Mouse (Mus musculus) testis, adult 2 months (tissue): ENCODE data around the gene Tex26. TPM values are rescaled to one million over a fixed set of nuclear protein-coding genes. Genes with fewer than 3 reads are reported as not detected.

Experiments
- H3K27ac ChIP-seq: fragments of 200-500 bp; 2 replicates; pipeline ENCODE4 v1.5.1; 2012; ENCODE audit warnings: low read depth, low read length; ENCODE audit not compliant: control insufficient read depth, insufficient read depth
- H3K27me3 ChIP-seq: fragments of 200-500 bp; 2 replicates; pipeline ENCODE4 v1.6.1; 2012; ENCODE audit warnings: mild to moderate bottlenecking, low read length, moderate library complexity; ENCODE audit not compliant: control insufficient read depth, insufficient read depth
- H3K36me3 ChIP-seq: fragments of 200-500 bp; 2 replicates; pipeline ENCODE4 v1.6.1; 2012; ENCODE audit warnings: mild to moderate bottlenecking, low read length; ENCODE audit not compliant: control insufficient read depth, insufficient read depth
- H3K4me1 ChIP-seq: fragments of 200-500 bp; 2 replicates; pipeline ENCODE4 v1.6.1; 2012; ENCODE audit warnings: low read length; ENCODE audit not compliant: control insufficient read depth, insufficient read depth
- H3K4me3 ChIP-seq: fragments of 200-500 bp; 2 replicates; pipeline ENCODE4 v1.5.1; 2012; ENCODE audit warnings: low read depth, mild to moderate bottlenecking, low read length, moderate library complexity, mixed read lengths; ENCODE audit not compliant: control insufficient read depth
- CTCF ChIP-seq: fragments of 200-500 bp; IDR thresholded peaks from 2 replicates; pipeline ENCODE4 v1.5.1; 2012; ENCODE audit warnings: low read depth, mild to moderate bottlenecking, inconsistent platforms, low read length, moderate library complexity; ENCODE audit not compliant: control insufficient read depth, insufficient read depth, insufficient replicate concordance
- POLR2A ChIP-seq: fragments of 200-500 bp; IDR thresholded peaks from 2 replicates; pipeline ENCODE4 v1.6.1; 2012; ENCODE audit warnings: low read depth, mild to moderate bottlenecking, inconsistent platforms, low read length, moderate library complexity; ENCODE audit not compliant: control insufficient read depth
- polyA plus RNA-seq: library from polyadenylated mRNA; depleted of rRNA; stranded (reverse); fragments of >200 nt; gene quantifications from 2 replicates; pipeline ENCODE4 v1.2.3, GENCODE M21; 2012

Tex26 gene
- polyA plus RNA-seq, 1 experiment: 35.9 TPM

DNA sequence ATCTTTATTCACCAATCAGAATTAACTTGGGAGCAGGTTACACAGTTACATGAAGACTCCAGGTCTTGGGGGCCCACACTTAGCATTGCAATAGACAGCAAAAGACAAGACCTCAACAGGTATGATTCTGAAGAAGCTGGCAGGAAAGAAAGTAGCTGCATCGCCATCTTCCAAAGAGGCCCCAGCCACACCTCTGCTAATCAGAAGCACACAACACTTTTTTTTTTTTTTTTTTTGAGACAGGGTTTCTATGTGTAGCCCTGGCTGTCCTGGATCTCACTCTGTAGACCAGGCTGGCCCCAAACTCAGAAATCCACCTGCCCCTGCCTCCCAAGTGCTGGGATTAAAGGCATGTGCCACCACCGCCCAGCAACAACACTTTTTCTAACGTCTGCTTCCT is 12.9 kb upstream of the Tex26 start:
- Histone ChIP-seq H3K4me1 (peaks cover 2% of the 10 kb centered on the region; the same call in 1 of the 2 replicates), H3K4me3 (no peak overlapping the region), H3K27ac (no peak overlapping the region), H3K27me3 (no peaks in the 10 kb centered on the region), H3K36me3 (no peaks in the 10 kb centered on the region)
- TF ChIP-seq CTCF (no peak), POLR2A (no peak)

DNA sequence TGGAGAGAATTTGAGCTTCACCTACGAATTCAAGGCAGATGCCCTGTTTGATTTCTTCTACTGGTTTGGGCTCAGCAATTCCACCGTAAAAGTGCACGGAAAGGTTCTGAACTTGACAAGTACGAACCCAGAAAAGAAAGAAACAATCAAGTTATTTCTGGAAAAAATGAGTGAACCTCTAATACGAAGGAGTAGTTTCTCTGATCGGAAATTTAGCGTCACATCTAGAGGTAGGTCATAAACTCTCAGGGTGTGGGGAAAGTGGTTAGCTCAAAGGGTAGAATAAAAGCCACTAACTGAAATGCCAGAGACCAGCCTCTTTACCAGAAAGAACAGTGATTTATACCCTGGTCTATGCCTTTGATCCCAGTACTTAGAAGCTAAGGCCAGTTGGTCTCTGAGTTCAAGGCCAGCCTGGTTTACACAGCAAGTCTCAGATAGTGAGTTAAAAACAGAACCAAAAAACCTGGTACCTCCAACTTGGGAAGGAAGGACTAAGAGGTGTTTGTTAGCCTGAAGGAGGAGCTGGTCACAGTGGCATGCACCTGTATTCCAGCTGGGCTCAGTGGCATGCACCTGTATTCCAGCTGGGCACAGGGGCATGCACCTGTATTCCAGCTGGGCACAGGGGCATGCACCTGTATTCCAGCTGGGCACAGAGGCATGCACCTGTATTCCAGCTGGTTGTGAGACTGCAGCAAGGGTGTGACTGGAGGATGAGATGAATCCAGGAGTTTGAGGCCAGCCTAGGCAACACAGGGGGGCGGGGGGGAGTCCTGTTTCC is 12.0 kb upstream of the Tex26 start:
- Histone ChIP-seq H3K27ac (no peak overlapping the region), H3K36me3 (no peaks in the 10 kb centered on the region), H3K4me1 (peaks cover 2% of the 10 kb centered on the region; the same call in 1 of the 2 replicates), H3K27me3 (no peaks in the 10 kb centered on the region), H3K4me3 (no peak overlapping the region)
- TF ChIP-seq CTCF (no peak), POLR2A (no peak)

DNA sequence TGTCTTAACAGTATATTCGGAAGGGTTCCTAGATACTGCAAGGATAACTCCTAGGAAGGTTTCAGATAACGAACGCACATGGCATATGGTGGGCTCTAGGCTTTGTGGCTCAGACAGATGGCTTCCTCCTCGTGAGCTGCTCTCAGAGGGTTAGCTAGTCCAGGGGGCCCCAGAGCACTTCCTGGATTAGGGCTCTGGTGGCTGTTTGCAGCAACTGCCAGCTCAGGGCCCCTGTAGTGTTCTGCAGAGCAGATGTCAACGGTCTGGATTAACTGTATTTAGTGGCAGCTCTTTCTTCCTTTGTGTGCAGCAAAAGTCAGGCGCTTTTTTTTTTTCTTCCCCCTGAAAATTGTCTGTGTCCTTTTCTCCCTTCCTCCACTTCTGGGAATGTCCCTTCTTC is 11.1 kb upstream of the Tex26 start:
- TF ChIP-seq POLR2A (no peak), CTCF (no peak)
- Histone ChIP-seq H3K4me1 (peaks cover 2% of the 10 kb centered on the region; the same call in 1 of the 2 replicates), H3K27me3 (no peaks in the 10 kb centered on the region), H3K4me3 (no peak overlapping the region), H3K36me3 (no peaks in the 10 kb centered on the region), H3K27ac (no peak overlapping the region)

DNA sequence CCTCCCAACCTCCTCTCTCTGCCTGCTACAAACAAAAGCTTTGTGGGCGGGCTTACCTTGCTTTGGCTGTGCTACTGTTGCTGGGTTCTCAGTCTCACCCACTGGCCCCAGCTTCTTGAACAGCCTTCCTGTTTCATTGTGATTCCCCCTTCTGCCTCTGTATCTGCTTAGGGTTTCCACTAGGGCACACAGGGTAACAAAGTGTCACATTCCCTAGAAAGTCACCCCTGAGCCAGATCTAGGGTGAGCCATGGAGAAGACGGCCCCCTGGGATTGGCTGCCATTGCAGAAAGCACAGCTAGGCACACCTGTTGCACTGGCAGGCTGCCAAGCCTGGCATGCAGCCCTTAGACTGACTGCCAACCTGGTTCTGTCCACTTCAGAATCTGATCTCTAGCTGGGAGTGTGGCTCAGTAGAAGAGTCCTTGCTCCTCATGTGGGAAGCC is 10.6 kb upstream of the Tex26 start:
- TF ChIP-seq POLR2A: no peak
- TF ChIP-seq CTCF: no peak
- no peaks in the 10 kb centered on the region for H3K36me3 ChIP-seq
- H3K4me3 ChIP-seq: no peak overlapping the region
- no peak overlapping the region for H3K27ac ChIP-seq
- H3K4me1 ChIP-seq: peaks cover 2% of the 10 kb centered on the region; the same call in 1 of the 2 replicates
- H3K27me3 ChIP-seq: no peaks in the 10 kb centered on the region

DNA sequence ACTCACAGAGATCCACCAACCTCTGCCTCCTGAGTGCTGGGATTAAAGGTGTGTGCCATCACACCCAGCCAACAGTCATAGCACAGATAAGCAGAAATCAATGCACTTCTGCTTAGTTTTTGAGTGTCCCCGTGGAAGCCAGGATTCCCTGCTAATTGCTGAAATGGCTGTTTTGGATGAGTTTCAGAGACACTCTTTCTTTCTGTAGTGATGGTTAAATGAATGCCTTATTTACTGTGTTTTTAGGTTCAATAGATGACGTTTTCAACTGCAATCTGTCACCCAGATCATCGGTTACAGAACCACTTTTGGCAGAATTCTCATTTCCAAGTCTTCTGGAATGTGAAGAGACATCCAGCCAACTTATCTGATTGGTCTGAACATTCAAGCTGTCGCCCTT is 9.9 kb upstream of the Tex26 start:
- Histone ChIP-seq H3K27me3 (no peaks in the 10 kb centered on the region), H3K4me1 (peaks cover 4% of the 10 kb centered on the region), H3K36me3 (no peaks in the 10 kb centered on the region), H3K4me3 (no peak overlapping the region), H3K27ac (no peak overlapping the region)
- TF ChIP-seq POLR2A (no peak), CTCF (no peak)

DNA sequence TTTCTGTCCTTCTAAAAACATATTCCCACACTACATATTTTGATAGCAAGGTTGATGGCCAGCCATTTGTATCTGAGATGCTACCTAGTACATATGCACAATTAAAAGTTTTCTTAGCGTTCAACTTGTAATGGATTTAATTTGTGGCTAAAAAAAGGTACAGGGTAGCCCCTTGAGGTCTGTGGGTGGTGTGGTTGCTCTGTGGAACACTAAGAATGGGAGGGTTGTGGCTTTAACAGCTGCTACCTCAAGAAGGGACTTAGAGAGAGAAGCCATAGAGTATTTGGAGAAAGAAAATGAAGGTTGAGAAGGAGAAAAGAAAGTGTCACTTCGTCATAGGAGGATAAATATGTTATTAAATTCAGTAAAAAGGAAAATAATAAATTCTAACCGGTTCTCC is 8.5 kb upstream of the Tex26 start:
- Histone ChIP-seq H3K4me1 (peaks cover 4% of the 10 kb centered on the region), H3K27me3 (no peaks in the 10 kb centered on the region), H3K27ac (no peak overlapping the region), H3K4me3 (no peak overlapping the region), H3K36me3 (no peaks in the 10 kb centered on the region)
- TF ChIP-seq CTCF: no peak
- no peak for TF ChIP-seq POLR2A

DNA sequence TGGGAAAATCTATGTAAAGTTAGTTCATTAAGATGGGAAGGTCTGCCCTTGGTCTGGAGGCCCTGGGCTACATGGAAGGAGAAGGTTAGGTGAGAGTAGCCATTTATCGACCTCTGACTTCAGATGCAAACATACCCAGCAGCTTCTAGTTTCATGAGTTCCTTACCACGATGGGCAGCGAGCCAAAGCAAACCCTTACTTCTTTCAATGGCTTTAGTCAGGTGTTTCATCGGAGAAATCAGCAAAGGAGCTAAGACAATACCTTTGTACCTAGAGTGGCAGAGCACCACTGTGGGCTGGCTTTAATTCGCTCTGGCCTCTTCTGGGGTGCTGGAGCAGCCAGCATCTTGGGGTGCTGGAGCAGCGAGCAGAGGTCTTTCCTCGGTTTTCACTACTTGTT is 5.8 kb upstream of the Tex26 start:
- no peaks in the 10 kb centered on the region for H3K27me3 ChIP-seq
- H3K36me3 ChIP-seq: no peaks in the 10 kb centered on the region
- peaks cover 2% of the 10 kb centered on the region for H3K4me1 ChIP-seq
- TF ChIP-seq POLR2A (no peak), CTCF (no peak)
- H3K27ac ChIP-seq: no peak overlapping the region
- no peak overlapping the region for H3K4me3 ChIP-seq
